Mouse (Mus musculus): Measurements from ENCODE around the gene 1700001O22Rik. TPM values are rescaled to one million over a fixed set of nuclear protein-coding genes. Genes with fewer than 3 reads are reported as not detected.
A peak's percentile ranks its signal among the peaks of the same experiment; 100 is the strongest.

Gene 1700001O22Rik
- polyA plus RNA-seq, 1 experiment = not detected

DNA sequence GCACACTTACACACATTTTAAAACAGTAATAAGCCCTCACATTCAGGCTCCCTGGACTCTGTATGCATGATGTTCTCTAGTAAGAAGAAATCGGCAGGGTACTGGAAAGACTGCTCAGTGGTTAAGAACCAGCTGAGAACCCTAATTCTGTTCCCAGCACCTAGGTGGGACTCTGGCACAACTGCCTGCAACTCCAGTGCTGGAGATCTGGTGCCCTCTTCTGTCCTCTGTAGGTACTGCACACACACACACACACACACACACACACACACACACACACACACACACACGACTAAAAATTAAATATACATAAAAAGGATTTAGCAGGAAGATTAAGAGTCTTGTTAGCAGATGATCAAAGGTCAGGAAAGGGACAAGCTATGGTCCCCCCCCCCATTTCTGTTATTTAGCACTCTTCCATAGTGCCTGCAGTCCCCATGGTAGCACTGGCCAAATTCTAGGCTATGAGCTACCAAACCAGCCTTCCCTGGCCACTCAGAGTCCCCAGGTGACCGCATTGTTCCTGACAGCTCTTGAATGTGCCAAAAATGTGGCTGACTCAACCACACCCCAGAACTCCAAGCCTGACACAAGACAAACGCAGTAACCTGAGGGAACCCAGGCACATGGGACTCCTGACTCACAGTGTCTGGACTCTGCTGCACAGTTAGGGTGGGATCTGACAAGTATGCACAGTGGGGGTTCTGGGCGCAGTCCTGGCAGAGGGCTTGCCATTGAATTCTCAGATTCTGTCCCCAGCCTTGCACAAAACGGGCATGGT lies 47.3 kb downstream of the 1700001O22Rik start:
- Histone ChIP-seq H3K4me3 (ENCODE audit: insufficient read depth, low read depth, low read length) (no peak overlapping the region), H3K27ac (ENCODE audit: insufficient read depth, low read depth, low read length) (no peak overlapping the region), H3K4me1 (ENCODE audit: control insufficient read depth, insufficient read depth, low read length) (peaks cover 31% of the 10 kb centered on the region)
- WGBS = 92% methylated on average over 6 of the region's 6 CpGs
- no peak for TF ChIP-seq POLR2A (IDR thresholded peaks at IDR 0.05; ENCODE audit: insufficient read depth, low read depth, low read length)
- TF ChIP-seq CTCF (IDR thresholded peaks at IDR 0.05; ENCODE audit: insufficient read depth, low read depth, low read length) = no peak

DNA sequence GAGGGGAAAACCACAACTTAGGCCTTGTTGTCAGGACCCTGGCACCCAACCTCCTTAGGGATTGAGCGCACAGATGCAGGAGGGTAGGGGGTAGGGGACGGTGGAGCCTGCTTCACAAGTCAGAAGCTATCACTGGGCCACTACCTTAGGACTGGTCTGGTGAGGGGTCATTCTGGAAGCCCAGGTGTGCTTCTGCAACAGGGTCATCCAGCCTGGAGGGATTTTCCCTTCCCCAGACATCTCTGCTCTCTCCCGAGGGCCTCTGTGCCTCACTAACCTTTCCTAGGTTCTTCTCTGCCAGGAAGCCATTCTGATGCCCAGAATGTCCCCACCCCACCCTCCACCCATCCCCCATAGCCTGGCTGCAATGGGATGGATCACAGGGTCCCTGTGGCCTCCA lies 48.6 kb downstream of the 1700001O22Rik start:
- H3K27ac ChIP-seq (ENCODE audit: insufficient read depth, low read depth, low read length) = no peak overlapping the region
- TF ChIP-seq POLR2A (IDR thresholded peaks at IDR 0.05; ENCODE audit: insufficient read depth, low read depth, low read length) (no peak), CTCF (IDR thresholded peaks at IDR 0.05; ENCODE audit: insufficient read depth, low read depth, low read length) (no peak)
- WGBS = 89% methylated on average over 3 of the region's 3 CpGs
- peaks cover 25% of the 10 kb centered on the region for H3K4me1 ChIP-seq (ENCODE audit: control insufficient read depth, insufficient read depth, low read length)
- H3K4me3 ChIP-seq (ENCODE audit: insufficient read depth, low read depth, low read length) = no peak overlapping the region

DNA sequence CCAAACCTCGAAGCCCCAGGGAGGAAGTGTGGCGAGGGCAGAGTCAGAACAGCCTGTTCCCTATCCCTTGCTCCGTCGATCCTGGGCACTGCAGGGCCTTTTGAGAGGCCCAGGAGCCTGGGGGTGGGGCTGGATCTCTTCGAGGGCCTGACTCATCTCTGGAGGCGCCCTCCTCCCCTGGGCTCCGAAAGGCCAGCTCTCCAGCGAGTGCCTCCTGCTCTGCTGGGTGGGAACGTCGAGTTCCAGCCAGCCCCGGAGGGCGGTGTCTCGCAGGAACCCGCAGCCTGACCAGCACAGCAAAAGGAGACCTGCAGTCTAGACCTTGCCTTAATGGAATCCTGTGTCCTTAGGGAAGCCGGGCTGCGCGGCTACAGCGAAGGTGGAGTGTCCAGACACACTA lies 50.2 kb downstream of the 1700001O22Rik start:
- TF ChIP-seq POLR2A (IDR thresholded peaks at IDR 0.05; ENCODE audit: insufficient read depth, low read depth, low read length) (no peak), CTCF (IDR thresholded peaks at IDR 0.05; ENCODE audit: insufficient read depth, low read depth, low read length) (no peak)
- Histone ChIP-seq H3K27ac (ENCODE audit: insufficient read depth, low read depth, low read length) (no peak overlapping the region), H3K4me1 (ENCODE audit: control insufficient read depth, insufficient read depth, low read length) (peaks cover 10% of the 10 kb centered on the region), H3K4me3 (ENCODE audit: insufficient read depth, low read depth, low read length) (no peak overlapping the region)
- 42% methylated on average over 18 of the region's 18 CpGs for WGBS

DNA sequence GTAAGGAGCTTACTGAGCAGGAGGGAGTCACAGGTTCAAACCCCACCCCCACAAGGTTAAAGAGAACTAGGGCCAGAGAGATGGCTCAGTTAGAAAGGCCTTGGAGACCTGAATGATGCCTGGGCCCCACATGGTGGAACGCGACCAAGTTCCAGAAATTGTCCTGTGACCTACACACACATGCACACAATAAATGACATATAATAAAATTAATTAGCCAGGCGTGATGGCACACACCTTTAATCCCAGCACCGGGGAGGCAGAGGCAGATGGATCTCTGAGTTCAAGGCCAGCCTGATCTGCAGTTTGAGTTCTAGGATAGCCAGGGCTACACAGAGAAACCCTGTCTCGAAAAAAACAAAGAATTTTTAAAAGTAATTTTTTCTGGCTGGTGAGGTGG lies 51.0 kb downstream of the 1700001O22Rik start:
- H3K4me1 ChIP-seq (ENCODE audit: control insufficient read depth, insufficient read depth, low read length) = peaks cover 7% of the 10 kb centered on the region
- 98% methylated on average over 5 of the region's 5 CpGs for WGBS
- H3K4me3 ChIP-seq (ENCODE audit: insufficient read depth, low read depth, low read length) = no peak overlapping the region
- H3K27ac ChIP-seq (ENCODE audit: insufficient read depth, low read depth, low read length) = no peak overlapping the region
- no peak for TF ChIP-seq CTCF (IDR thresholded peaks at IDR 0.05; ENCODE audit: insufficient read depth, low read depth, low read length)
- no peak for TF ChIP-seq POLR2A (IDR thresholded peaks at IDR 0.05; ENCODE audit: insufficient read depth, low read depth, low read length)

DNA sequence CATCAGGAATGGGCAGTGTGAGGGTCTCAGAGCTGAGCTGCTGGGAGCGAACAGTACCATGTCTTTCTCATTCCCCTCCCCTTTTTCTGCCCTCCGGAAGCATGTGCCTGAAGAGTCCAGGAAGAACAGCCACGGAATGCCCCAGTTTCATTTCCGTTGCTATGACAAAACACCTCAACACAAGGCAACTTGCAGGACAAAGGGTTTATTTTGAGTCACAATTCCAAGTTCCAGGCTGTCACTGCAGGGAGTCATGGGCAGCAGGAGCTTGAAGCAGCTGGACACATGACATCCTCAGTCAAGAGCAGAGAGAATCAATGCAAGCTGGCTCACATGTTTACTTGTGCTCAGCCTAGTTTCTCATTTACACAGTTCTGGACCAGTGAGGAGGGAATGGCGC lies 53.4 kb downstream of the 1700001O22Rik start:
- Histone ChIP-seq H3K4me1 (ENCODE audit: control insufficient read depth, insufficient read depth, low read length) (peaks cover 7% of the 10 kb centered on the region), H3K27ac (ENCODE audit: insufficient read depth, low read depth, low read length) (peak overlapping the region; percentile 5; the same call in 1 of the 2 replicates), H3K4me3 (ENCODE audit: insufficient read depth, low read depth, low read length) (no peak overlapping the region)
- TF ChIP-seq CTCF (IDR thresholded peaks at IDR 0.05; ENCODE audit: insufficient read depth, low read depth, low read length) = no peak
- no peak for TF ChIP-seq POLR2A (IDR thresholded peaks at IDR 0.05; ENCODE audit: insufficient read depth, low read depth, low read length)
- WGBS = 48% methylated on average over 5 of the region's 5 CpGs

DNA sequence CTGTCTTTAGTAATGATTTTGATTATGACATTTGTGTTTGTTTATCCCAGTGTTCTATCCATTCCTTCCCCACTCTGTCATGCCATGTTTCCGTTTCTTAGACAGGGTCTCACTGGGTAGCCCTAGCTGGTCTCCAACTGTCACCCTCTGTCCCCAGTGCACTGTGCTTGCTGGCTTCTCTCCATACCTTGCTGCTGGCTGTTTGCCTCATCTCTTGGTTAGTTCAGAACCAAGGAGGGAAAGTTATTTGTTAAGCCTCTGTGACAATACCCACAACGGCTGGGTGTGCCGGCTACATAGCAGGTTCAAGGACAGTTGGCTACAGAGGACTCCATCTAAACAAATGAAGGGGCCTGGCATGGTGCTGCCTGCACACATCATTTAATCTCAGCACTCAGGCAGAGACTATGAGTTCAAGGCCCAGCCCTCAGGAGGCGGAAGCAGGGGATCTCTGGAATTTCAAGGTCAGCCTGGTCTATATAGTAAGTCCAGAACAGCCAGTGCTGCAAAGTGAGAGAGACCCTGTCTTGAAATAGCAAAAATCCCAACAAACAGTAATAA lies 55.8 kb downstream of the 1700001O22Rik start:
- Histone ChIP-seq H3K4me3 (ENCODE audit: insufficient read depth, low read depth, low read length) (no peak overlapping the region), H3K4me1 (ENCODE audit: control insufficient read depth, insufficient read depth, low read length) (peaks cover 13% of the 10 kb centered on the region), H3K27ac (ENCODE audit: insufficient read depth, low read depth, low read length) (no peak overlapping the region)
- TF ChIP-seq CTCF (IDR thresholded peaks at IDR 0.05; ENCODE audit: insufficient read depth, low read depth, low read length) = no peak
- 85% methylated on average over 4 of the region's 4 CpGs for WGBS

Other genes with a start within 250 kb of the 1700001O22Rik start
- gene Cstad, start 208.6 kb downstream of the 1700001O22Rik start, polyA plus RNA-seq (2012; ENCODE audit: insufficient read depth, insufficient read length, low replicate concordance, missing spikeins) = not detected in 2 replicates
- gene Ntmt1, start 4.2 kb upstream of the 1700001O22Rik start, polyA plus RNA-seq (2012; ENCODE audit: insufficient read depth, insufficient read length, low replicate concordance, missing spikeins) = not detected in 2 replicates
- not detected in 2 replicates for gene Asb6, start 26.7 kb upstream of the 1700001O22Rik start, polyA plus RNA-seq (2012; ENCODE audit: insufficient read depth, insufficient read length, low replicate concordance, missing spikeins)
- not detected in 2 replicates for gene Prrx2, start 31.3 kb upstream of the 1700001O22Rik start, polyA plus RNA-seq (2012; ENCODE audit: insufficient read depth, insufficient read length, low replicate concordance, missing spikeins)
- gene Ptges, start 126.2 kb upstream of the 1700001O22Rik start, polyA plus RNA-seq (2012; ENCODE audit: insufficient read depth, insufficient read length, low replicate concordance, missing spikeins) = not detected in 2 replicates
- gene Tor1b, start 149.3 kb upstream of the 1700001O22Rik start, polyA plus RNA-seq (2012; ENCODE audit: insufficient read depth, insufficient read length, low replicate concordance, missing spikeins) = not detected in 2 replicates
- not detected in 2 replicates for gene Tor1a, start 164.3 kb upstream of the 1700001O22Rik start, polyA plus RNA-seq (2012; ENCODE audit: insufficient read depth, insufficient read length, low replicate concordance, missing spikeins)
- not detected in 2 replicates for gene BC005624, start 178.5 kb upstream of the 1700001O22Rik start, polyA plus RNA-seq (2012; ENCODE audit: insufficient read depth, insufficient read length, low replicate concordance, missing spikeins)
- gene Usp20, start 178.6 kb upstream of the 1700001O22Rik start, polyA plus RNA-seq (2012; ENCODE audit: insufficient read depth, insufficient read length, low replicate concordance, missing spikeins) = not detected in 2 replicates

Measured in olfactory bulb, adult 2 months (tissue).